Mouse (Mus musculus) heart, adult 2 months (tissue): ENCODE results near the gene Rab3gap2. TPM values are rescaled to one million over a fixed set of nuclear protein-coding genes. Genes with fewer than 3 reads are reported as not detected.
A peak's percentile ranks its signal among the peaks of the same experiment; 100 is the strongest.

Experiments
- DNase-seq, 2 experiments: peaks; one replicate each; pipeline ENCODE4 v3.0.0; 2021
- H3K27ac ChIP-seq: fragments of 200-600 bp; 2 replicates; pipeline ENCODE4 v1.8.1; 2022
- H3K27me3 ChIP-seq: fragments of 200-500 bp; 2 replicates; pipeline ENCODE4 v1.6.1; 2012; ENCODE audit warnings: mild to moderate bottlenecking, low read length, inconsistent platforms, mixed read lengths; ENCODE audit not compliant: control insufficient read depth, insufficient read depth
- H3K36me3 ChIP-seq: fragments of 200-500 bp; 2 replicates; pipeline ENCODE4 v1.6.1; 2012; ENCODE audit warnings: low read length, inconsistent platforms; ENCODE audit not compliant: control insufficient read depth, insufficient read depth
- H3K4me1 ChIP-seq: fragments of 200-500 bp; 2 replicates; pipeline ENCODE4 v1.6.1; 2011; ENCODE audit warnings: low read length; ENCODE audit not compliant: control insufficient read depth, insufficient read depth
- H3K4me3 ChIP-seq: fragments of 200-600 bp; 2 replicates; pipeline ENCODE4 v1.8.1; 2022
- H3K79me2 ChIP-seq: fragments of 200-500 bp; replicated peaks from 2 replicates; pipeline ENCODE4 v1.6.1; 2012; ENCODE audit warnings: mild to moderate bottlenecking, inconsistent platforms, low read length, moderate library complexity, mixed read lengths; ENCODE audit not compliant: control insufficient read depth, insufficient read depth
- H3K9ac ChIP-seq: fragments of 200-500 bp; 2 replicates; pipeline ENCODE4 v1.6.1; 2012; ENCODE audit warnings: low read depth, mild to moderate bottlenecking, control low read depth, inconsistent platforms, low read length, mixed read lengths
- CTCF ChIP-seq: fragments of 200-600 bp; IDR thresholded peaks from 2 replicates; pipeline ENCODE4 v1.8.1; 2022; ENCODE audit warnings: antibody characterized with exemption, mild to moderate bottlenecking, moderate library complexity
- EP300 ChIP-seq: fragments of 200-500 bp; IDR thresholded peaks from 2 replicates; pipeline ENCODE4 v1.6.1; 2011; ENCODE audit warnings: low read depth, low read length, control low read depth; ENCODE audit not compliant: insufficient read depth
- POLR2A ChIP-seq: fragments of 200-500 bp; IDR thresholded peaks from 2 replicates; pipeline ENCODE4 v1.6.1; 2011; ENCODE audit warnings: mild to moderate bottlenecking, low read depth, low read length, control low read depth; ENCODE audit not compliant: insufficient read depth
- WGBS: fragments of 180-500 bp; shearing (Covaris S2); methylation state at CpG from one replicate; pipeline ENCODE4 v1.1.7; 2018; 5-methylcytosine and 5-hydroxymethylcytosine counted together
- intact Hi-C: fragments of 180-260 bp; cut with DNase I; formaldehyde crosslinking; loops from one replicate; pipeline ENCODE4 v1.15.1; 2025
- polyA plus RNA-seq: library from polyadenylated mRNA; depleted of rRNA; stranded (reverse); fragments of >200 nt; gene quantifications from 2 replicates; pipeline ENCODE4 v1.2.3, GENCODE M21; 2012
- total RNA-seq, 2 experiments: library from RNA; stranded (reverse); gene quantifications; 2 replicates each; pipeline ENCODE4 v1.2.3; 2021

Gene Rab3gap2
- total and polyA plus RNA-seq, 3 experiments = 10.3 to 20.2 (median 19.9) TPM

DNA sequence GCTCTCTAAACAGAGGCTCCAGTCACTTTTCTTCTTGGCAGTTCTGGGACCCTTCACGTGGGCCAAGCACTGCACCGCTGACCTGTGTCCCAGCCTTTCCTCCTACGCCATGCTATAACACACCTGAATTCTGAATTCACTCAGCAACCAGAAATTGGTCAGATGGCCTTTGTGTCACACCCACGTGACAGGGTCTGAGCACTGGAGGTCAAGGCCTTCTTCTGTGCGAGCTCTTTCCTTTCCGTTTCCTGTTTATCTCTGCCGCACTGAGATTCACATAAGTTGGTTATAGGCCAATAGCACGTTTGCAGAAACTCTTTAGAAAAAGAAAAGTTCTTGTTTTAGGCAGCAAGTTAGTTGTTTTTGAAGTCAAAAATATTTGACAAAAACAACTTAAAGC, 44.8 kb downstream of the Rab3gap2 start:
- no peak for DNase-seq
- H3K4me1 ChIP-seq = no peaks in the 10 kb centered on the region
- H3K27me3 ChIP-seq = no peaks in the 10 kb centered on the region
- H3K36me3 ChIP-seq = no peaks in the 10 kb centered on the region
- no peak overlapping the region for H3K9ac ChIP-seq
- no peaks in the 10 kb centered on the region for H3K79me2 ChIP-seq
- TF ChIP-seq EP300 (no peak), POLR2A (no peak), CTCF (no peak)
- H3K4me3 ChIP-seq = no peak overlapping the region
- 55% methylated on average over 8 of the region's 8 CpGs for WGBS
- intact Hi-C loops = no loop called here
- no peak overlapping the region for H3K27ac ChIP-seq

GRCm38 (mm10) chr1:185252351-185252750, 48.4 kb downstream of the Rab3gap2 start:
- H3K4me3 ChIP-seq = no peak overlapping the region
- H3K9ac ChIP-seq = no peak overlapping the region
- no peaks in the 10 kb centered on the region for H3K27me3 ChIP-seq
- 90% methylated on average over 3 of the region's 3 CpGs for WGBS
- no peak for DNase-seq
- no peak overlapping the region for H3K27ac ChIP-seq
- TF ChIP-seq CTCF (no peak), EP300 (no peak), POLR2A (no peak)
- intact Hi-C loops = no loop called here
- H3K79me2 ChIP-seq = no peaks in the 10 kb centered on the region
- H3K4me1 ChIP-seq = no peaks in the 10 kb centered on the region
- no peaks in the 10 kb centered on the region for H3K36me3 ChIP-seq

- Histone ChIP-seq H3K36me3 (no peaks in the 10 kb centered on the region), H3K79me2 (no peaks in the 10 kb centered on the region), H3K27me3 (no peaks in the 10 kb centered on the region), H3K4me1 (no peaks in the 10 kb centered on the region), H3K4me3 (no peak overlapping the region), H3K9ac (no peak overlapping the region), H3K27ac (no peak overlapping the region)
- WGBS = 44% methylated on average over 12 of the region's 12 CpGs
- TF ChIP-seq CTCF (no peak), EP300 (no peak), POLR2A (no peak)
- DNase-seq = no peak
- intact Hi-C loops = no loop called here
Observed at GRCm38 (mm10) chr1:185253140-185253892, 49.4 kb downstream of the Rab3gap2 start.

DNA sequence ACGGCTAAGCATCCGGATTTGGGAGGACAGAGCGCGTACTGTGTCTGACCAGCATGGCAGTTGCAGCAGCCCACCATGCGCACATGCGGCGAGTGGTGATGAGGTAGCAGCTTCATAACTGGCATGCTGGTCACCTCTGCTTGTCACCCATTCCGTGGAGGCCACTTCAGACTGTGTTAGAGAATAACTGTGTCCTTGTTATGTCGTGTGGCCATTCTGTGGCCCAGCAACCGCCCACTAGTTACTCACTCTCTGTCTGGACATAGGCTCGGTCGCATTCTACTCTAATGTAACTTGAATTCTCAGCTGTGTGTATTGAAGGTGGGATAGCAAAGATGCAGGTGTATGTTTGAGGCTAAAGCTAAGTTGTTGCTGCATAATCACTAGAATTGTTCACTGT, 51.4 kb downstream of the Rab3gap2 start:
- H3K4me3 ChIP-seq = no peak overlapping the region

DNA sequence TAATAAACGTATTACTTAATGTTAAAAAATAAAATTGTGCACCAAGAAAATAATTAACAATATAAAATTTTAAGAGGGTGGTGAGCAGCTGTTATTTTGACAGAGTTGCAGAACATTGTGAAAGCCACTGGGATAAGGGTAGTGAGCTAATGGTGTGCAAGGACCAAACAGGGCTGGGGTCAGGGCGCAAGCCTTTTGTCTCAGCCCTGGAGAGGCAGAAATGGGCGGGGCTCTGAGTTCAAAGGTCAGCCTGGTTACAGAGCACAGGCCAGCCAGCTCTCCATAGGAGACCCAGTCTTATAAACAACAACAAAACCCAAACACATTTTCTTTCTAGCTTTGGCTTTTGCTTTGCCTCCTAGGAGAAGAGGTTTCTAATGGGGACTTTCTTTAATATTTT, 52.8 kb downstream of the Rab3gap2 start:
- no peak overlapping the region for H3K27ac ChIP-seq
- WGBS = 72% methylated on average over 3 of the region's 3 CpGs
- no peaks in the 10 kb centered on the region for H3K36me3 ChIP-seq
- no peak overlapping the region for H3K9ac ChIP-seq
- intact Hi-C loops = no loop called here
- TF ChIP-seq POLR2A = no peak
- TF ChIP-seq EP300 = no peak
- no peak for TF ChIP-seq CTCF
- H3K4me1 ChIP-seq = no peaks in the 10 kb centered on the region
- H3K4me3 ChIP-seq = no peak overlapping the region
- no peak for DNase-seq
- H3K79me2 ChIP-seq = no peaks in the 10 kb centered on the region
- H3K27me3 ChIP-seq = no peaks in the 10 kb centered on the region

More for the DNA sequence above, 51.4 kb downstream of the Rab3gap2 start:
- H3K36me3 ChIP-seq = no peaks in the 10 kb centered on the region
- no peak for TF ChIP-seq POLR2A
- H3K79me2 ChIP-seq = no peaks in the 10 kb centered on the region
- intact Hi-C loops = no loop called here
- no peak overlapping the region for H3K27ac ChIP-seq
- no peak for DNase-seq
- H3K9ac ChIP-seq = no peak overlapping the region
- H3K4me1 ChIP-seq = no peaks in the 10 kb centered on the region
- 91% methylated on average over 12 of the region's 12 CpGs for WGBS
- H3K27me3 ChIP-seq = no peaks in the 10 kb centered on the region

DNA sequence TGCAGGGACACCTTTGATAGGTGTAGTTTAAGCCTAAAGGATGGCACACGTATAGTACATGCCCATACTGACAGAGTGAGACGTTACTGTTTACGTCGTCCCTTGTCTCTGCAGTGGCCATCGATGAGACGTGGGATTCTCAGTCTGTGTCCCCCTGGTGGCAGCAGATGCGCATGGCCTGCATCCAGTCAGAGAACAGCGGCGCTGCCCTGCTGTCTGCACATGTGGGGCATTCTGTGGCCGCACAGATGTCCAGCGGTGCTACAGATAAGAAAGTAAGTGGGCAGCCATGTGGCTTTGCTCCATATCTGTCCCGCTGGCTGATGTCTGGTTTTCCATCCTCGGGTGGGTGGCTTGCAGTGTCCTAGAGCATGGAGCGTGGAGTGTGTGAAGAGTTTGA, 58.6 kb downstream of the Rab3gap2 start:
- intact Hi-C loops = no loop called here
- TF ChIP-seq CTCF (peak; percentile 63), POLR2A (no peak), EP300 (no peak)
- no peaks in the 10 kb centered on the region for H3K36me3 ChIP-seq

More for the DNA sequence above, 58.6 kb downstream of the Rab3gap2 start:
- Histone ChIP-seq H3K4me1 (no peaks in the 10 kb centered on the region), H3K27ac (no peak overlapping the region), H3K79me2 (no peaks in the 10 kb centered on the region), H3K4me3 (no peak overlapping the region), H3K9ac (no peak overlapping the region), H3K27me3 (no peaks in the 10 kb centered on the region)
- DNase-seq = no peak
- 44% methylated on average over 14 of the region's 14 CpGs for WGBS
